Mouse (Mus musculus) lung, adult 2 months (tissue): Measurements from ENCODE around the gene Top2a. TPM values are rescaled to one million over a fixed set of nuclear protein-coding genes. Genes with fewer than 3 reads are reported as not detected.

Source experiments
- DNase-seq: peaks from one replicate; pipeline ENCODE4 v3.0.0; 2022
- H3K4me1 ChIP-seq: fragments of 200-500 bp; 2 replicates; pipeline ENCODE4 v1.6.1; 2011; ENCODE audit warnings: low read length; ENCODE audit not compliant: control insufficient read depth, insufficient read depth
- H3K4me3 ChIP-seq: fragments of 200-500 bp; replicated peaks from 2 replicates; pipeline ENCODE3; 2011; ENCODE audit warnings: low read depth, mild to moderate bottlenecking, control low read depth, low read length; ENCODE audit errors: extremely low read depth
- CTCF ChIP-seq: fragments of 200-500 bp; IDR thresholded peaks from 2 replicates; pipeline ENCODE4 v1.5.1; 2011; ENCODE audit warnings: mild to moderate bottlenecking, low read length, control low read depth; ENCODE audit not compliant: insufficient read depth
- POLR2A ChIP-seq: fragments of 200-500 bp; IDR thresholded peaks from 2 replicates; pipeline ENCODE4 v1.6.1; 2011; ENCODE audit warnings: low read depth, mild to moderate bottlenecking, control low read depth, low read length, borderline replicate concordance; ENCODE audit errors: extremely low read depth
- WGBS: fragments of 180-500 bp; shearing (Covaris S2); methylation state at CpG from one replicate; pipeline ENCODE4 v1.1.7; 2018; 5-methylcytosine and 5-hydroxymethylcytosine counted together
- polyA plus RNA-seq: library from polyadenylated mRNA; depleted of rRNA; stranded (reverse); fragments of >200 nt; gene quantifications from 2 replicates; pipeline ENCODE4 v1.2.3, GENCODE M21; 2012; rRNA removed

Top2a gene
- polyA plus RNA-seq = 0.58 and 1.4 TPM in 2 replicates

GRCm38 (mm10) chr11:99023500-99024467, at the start of gene Top2a:
Top2a (minus strand) TSS chr11:99024189.
- no peak for TF ChIP-seq CTCF
- TF ChIP-seq POLR2A = no peak
- WGBS = under 1% methylated on average over 54 of the region's 54 CpGs
- peak; percentile 96 for DNase-seq
- Histone ChIP-seq H3K4me1 (no peaks in the 10 kb centered on the region), H3K4me3 (peak within 1 kb of the TSS; percentile 78)

- WGBS = 55% methylated on average over 5 of the region's 5 CpGs
- DNase-seq = no peak
- Histone ChIP-seq H3K4me3 (no peak overlapping the region), H3K4me1 (no peaks in the 10 kb centered on the region)
- no peak for TF ChIP-seq CTCF
- TF ChIP-seq POLR2A = no peak
Measured at GRCm38 (mm10) chr11:99073781-99074180, 49.8 kb upstream of the Top2a start.

DNA sequence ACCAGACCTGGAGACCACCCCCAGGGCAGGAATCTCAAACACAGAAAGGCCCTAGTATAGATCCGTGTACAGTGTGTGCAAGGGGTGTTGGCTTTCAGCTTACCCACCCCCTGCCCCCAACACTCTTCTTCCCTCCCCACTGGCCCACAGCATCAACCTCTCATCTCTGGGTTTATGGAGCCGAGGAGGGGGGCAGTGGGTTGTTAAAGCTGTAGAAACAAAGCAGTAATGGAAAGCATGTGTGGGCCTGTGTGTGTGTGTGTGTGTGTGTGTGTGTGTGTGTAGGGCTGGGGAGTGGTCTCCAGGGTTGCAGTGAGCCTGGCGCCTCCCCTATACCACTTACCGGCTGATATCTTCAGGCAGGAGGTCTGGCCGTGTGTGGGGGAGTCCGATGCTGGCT, 47.9 kb upstream of the Top2a start:
- no peak for DNase-seq
- TF ChIP-seq POLR2A (no peak), CTCF (no peak)
- H3K4me1 ChIP-seq = no peaks in the 10 kb centered on the region
- WGBS = 58% methylated on average over 6 of the region's 6 CpGs
- no peak overlapping the region for H3K4me3 ChIP-seq

DNA sequence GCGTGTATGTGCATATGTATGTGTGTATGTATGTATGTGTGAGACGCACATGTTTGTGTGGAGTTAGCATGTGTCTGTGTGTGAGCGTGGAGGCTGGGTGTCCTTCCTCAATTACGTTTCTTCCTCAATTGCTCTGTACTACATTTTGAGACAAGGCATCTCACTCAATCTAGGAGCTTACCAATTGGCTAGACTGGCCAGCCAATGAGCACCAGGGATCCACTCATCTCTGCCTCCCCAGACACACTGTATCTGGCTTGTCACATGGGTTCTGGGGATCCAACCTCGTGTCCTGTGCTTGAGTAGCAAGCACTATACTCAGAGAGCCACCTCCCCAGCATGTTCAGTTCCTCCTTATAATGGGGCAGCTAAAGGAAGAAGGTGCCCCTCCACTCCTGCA, 44.5 kb upstream of the Top2a start:
- 80% methylated on average over 5 of the region's 5 CpGs for WGBS
- DNase-seq = no peak
- TF ChIP-seq CTCF (no peak), POLR2A (no peak)
- H3K4me1 ChIP-seq = no peaks in the 10 kb centered on the region
- no peak overlapping the region for H3K4me3 ChIP-seq

DNA sequence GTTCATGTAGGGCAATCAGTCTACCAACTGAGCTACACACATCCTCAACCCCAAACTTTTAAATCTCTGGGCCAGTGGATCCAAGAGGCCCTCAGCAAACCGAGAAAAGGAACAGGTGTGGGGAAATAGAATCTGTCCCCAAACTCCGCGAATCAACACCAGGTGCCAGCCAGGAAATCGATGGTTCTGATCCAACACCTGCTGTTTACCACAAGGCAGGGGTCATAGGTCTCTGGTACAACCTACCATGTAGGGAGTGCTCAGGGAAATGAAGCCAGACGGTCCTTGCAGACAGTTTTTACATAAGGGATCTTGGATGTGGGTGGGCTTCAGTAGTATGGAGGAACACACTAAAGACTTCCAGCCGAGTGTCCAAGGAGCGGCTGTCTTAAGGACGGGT, 43.6 kb upstream of the Top2a start:
- Histone ChIP-seq H3K4me3 (no peak overlapping the region), H3K4me1 (no peaks in the 10 kb centered on the region)
- no peak for DNase-seq
- WGBS = 86% methylated on average over 8 of the region's 8 CpGs
- no peak for TF ChIP-seq POLR2A
- no peak for TF ChIP-seq CTCF

GRCm38 (mm10) chr11:99065979-99066378, 42.0 kb upstream of the Top2a start:
- TF ChIP-seq POLR2A (no peak), CTCF (peak; percentile 85)
- DNase-seq = peak; percentile 61
- WGBS = 9% methylated on average over 2 of the region's 2 CpGs
- Histone ChIP-seq H3K4me3 (no peak overlapping the region), H3K4me1 (no peaks in the 10 kb centered on the region)

- H3K4me1 ChIP-seq = no peaks in the 10 kb centered on the region
- H3K4me3 ChIP-seq = no peak overlapping the region
- no peak for DNase-seq
- TF ChIP-seq POLR2A = no peak
- no peak for TF ChIP-seq CTCF
- WGBS = 68% methylated on average over 3 of the region's 3 CpGs
Measured at GRCm38 (mm10) chr11:99065353-99065752, 41.4 kb upstream of the Top2a start.

GRCm38 (mm10) chr11:99063406-99064131, 39.6 kb upstream of the Top2a start:
- TF ChIP-seq POLR2A (no peak), CTCF (no peak)
- no peak overlapping the region for H3K4me3 ChIP-seq
- DNase-seq = no peak
- H3K4me1 ChIP-seq = no peaks in the 10 kb centered on the region
- 67% methylated on average over 8 of the region's 8 CpGs for WGBS

DNA sequence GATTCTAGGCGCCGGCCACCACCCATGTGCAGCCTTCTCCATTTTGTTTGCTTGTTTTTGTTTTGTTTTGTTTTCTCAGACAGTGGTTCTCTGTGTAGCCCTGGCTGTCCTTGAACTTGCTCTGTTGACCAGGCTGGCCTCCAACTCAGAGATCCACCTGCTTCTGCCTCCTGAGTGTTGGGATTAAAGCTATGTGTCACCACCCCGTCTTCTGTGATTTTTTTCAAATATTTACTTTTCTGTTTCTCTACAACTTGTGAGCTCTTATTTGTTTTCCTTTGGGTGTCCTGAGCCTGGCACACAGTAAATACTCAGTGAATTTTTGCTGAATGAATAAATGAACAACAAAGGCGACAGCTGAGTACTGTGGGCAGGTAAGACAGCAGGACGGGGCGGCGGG, 38.7 kb upstream of the Top2a start:
- TF ChIP-seq CTCF (no peak), POLR2A (no peak)
- DNase-seq = no peak
- 82% methylated on average over 7 of the region's 7 CpGs for WGBS
- H3K4me1 ChIP-seq = no peaks in the 10 kb centered on the region
- H3K4me3 ChIP-seq = no peak overlapping the region
